Mouse (Mus musculus): Measurements from ENCODE around the gene Chchd5. TPM values are rescaled to one million over a fixed set of nuclear protein-coding genes. Genes with fewer than 3 reads are reported as not detected.

Chchd5 gene
- polyA plus RNA-seq, 1 experiment from 2014 or later = 23.6 TPM

DNA sequence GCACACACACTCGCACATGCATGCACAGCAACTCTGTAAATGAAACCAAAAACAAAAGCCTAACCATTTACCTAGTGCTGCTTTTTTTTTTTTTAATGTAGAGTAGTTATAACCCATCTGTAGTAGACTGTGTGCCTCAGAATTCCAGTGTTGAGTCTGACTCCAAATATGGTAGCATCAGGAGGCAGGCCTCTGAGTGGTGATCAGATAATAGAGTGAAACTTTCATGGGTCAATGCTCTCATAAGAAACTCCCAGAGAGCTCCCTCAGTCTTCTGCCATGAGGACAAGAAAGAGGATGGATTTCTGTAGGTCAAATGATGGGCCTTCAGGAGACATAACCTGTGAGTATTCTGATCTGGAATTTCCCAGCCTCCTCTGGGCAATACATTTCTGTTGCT is 52.9 kb downstream of the Chchd5 start:
- no peaks in the 10 kb centered on the region for H3K36me3 ChIP-seq
- no peaks in the 10 kb centered on the region for H3K9me3 ChIP-seq (replicated peaks)
- H3K4me3 ChIP-seq (replicated peaks) = no peak overlapping the region
- ATAC-seq (ENCODE audit: low FRiP score) = no peak
- no peak overlapping the region for H3K4me2 ChIP-seq
- no peak overlapping the region for H3K27ac ChIP-seq (replicated peaks)
- 97% methylated on average over 1 of the region's 1 CpGs for WGBS
- 0 out of 2 replicates have a peak, but pooled peaks cover 2% of the 10 kb centered on the region for H3K4me1 ChIP-seq
- H3K9ac ChIP-seq (replicated peaks) = no peak overlapping the region
- no peaks in the 10 kb centered on the region for H3K27me3 ChIP-seq (replicated peaks)

DNA sequence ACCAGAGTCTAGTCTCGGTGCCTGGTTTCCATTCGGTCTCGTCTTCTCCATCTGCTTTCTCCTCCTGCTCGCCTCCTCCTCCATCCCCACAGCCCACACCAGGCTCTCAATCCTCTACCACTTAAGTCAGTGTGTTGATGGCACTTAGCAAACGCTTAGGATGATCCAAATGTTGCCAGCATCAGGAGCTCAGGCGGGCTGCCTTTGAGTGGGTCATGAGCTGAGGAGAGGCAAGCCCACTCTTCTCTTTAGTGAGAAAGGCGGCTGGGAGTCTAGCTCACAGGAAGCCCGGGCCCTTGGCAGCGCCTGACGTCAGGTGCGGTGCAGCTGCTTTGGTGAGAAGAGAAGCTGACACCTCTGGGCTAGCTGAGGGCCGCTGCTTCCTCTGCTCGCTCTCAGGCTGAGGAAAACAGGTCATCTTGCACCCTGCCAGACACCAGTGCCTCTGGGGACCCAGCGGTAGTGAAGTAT is 54.1 kb downstream of the Chchd5 start:
- Histone ChIP-seq H3K4me3 (replicated peaks) (no peak overlapping the region), H3K4me1 (no peaks in the 10 kb centered on the region), H3K27me3 (replicated peaks) (no peaks in the 10 kb centered on the region), H3K9me3 (replicated peaks) (no peaks in the 10 kb centered on the region), H3K9ac (replicated peaks) (no peak overlapping the region), H3K4me2 (no peak overlapping the region), H3K36me3 (no peaks in the 10 kb centered on the region), H3K27ac (replicated peaks) (no peak overlapping the region)
- WGBS = 78% methylated on average over 14 of the region's 14 CpGs
- ATAC-seq (ENCODE audit: low FRiP score) = no peak

Other genes starting within 250 kb of the Chchd5 start
- 11.5 and 12.6 TPM in 2 replicates for gene Zc3h8, start 185.6 kb upstream of the Chchd5 start, polyA plus RNA-seq (2015; fragmentation: Nextera tagmentation; extraction: Ambion mirVana)
- 2.7 and 3.7 TPM in 2 replicates for gene Zc3h6, start 162.3 kb upstream of the Chchd5 start, polyA plus RNA-seq (2015; fragmentation: Nextera tagmentation; extraction: Ambion mirVana)
- 16.8 and 18.9 TPM in 2 replicates for gene Gm10762, start 162.0 kb upstream of the Chchd5 start, polyA plus RNA-seq (2015; fragmentation: Nextera tagmentation; extraction: Ambion mirVana)
- gene Vinac1, start 81.5 kb upstream of the Chchd5 start, polyA plus RNA-seq (2015; fragmentation: Nextera tagmentation; extraction: Ambion mirVana) = 0.68 and 0.86 TPM in 2 replicates
- gene Ttl, start 63.8 kb upstream of the Chchd5 start, polyA plus RNA-seq (2015; fragmentation: Nextera tagmentation; extraction: Ambion mirVana) = 37.2 and 45.4 TPM in 2 replicates
- 14.5 and 20.4 TPM in 2 replicates for gene Polr1b, start 28.7 kb upstream of the Chchd5 start, polyA plus RNA-seq (2015; fragmentation: Nextera tagmentation; extraction: Ambion mirVana)
- gene Slc20a1, start 69.1 kb downstream of the Chchd5 start, polyA plus RNA-seq (2015; fragmentation: Nextera tagmentation; extraction: Ambion mirVana) = 48.2 and 48.9 TPM in 2 replicates
- 5.8 and 14.6 TPM in 2 replicates for gene Ckap2l, start 167.5 kb downstream of the Chchd5 start, polyA plus RNA-seq (2015; fragmentation: Nextera tagmentation; extraction: Ambion mirVana)
- 0.20 and 0.36 TPM in 2 replicates for gene Il1a, start 180.3 kb downstream of the Chchd5 start, polyA plus RNA-seq (2015; fragmentation: Nextera tagmentation; extraction: Ambion mirVana)
- gene Il1b, start 241.4 kb downstream of the Chchd5 start, polyA plus RNA-seq (2015; fragmentation: Nextera tagmentation; extraction: Ambion mirVana) = not detected in 2 replicates

All from neural tube, embryonic 15.5 days (tissue).